Mouse (Mus musculus) lung, postnatal 0 days (tissue): Measurements from ENCODE around the gene Cabp4.

Experiments
- CTCF ChIP-seq: IDR thresholded peaks from 2 replicates; pipeline ENCODE4 v1.5.1; 2016; ENCODE audit warnings: antibody characterized with exemption, mild to moderate bottlenecking
- EP300 ChIP-seq: IDR thresholded peaks from 2 replicates; pipeline ENCODE4 v1.6.1; 2016; ENCODE audit warnings: antibody characterized with exemption, mild to moderate bottlenecking, control low read depth

- TF ChIP-seq CTCF: no peak
- TF ChIP-seq EP300: no peak
Observed at GRCm38 (mm10) chr19:4142416-4143173, 1.2 kb downstream of the Cabp4 start.
